20 mouse cellular contexts compared by ENCODE assay signal in genomic region chr13:11210109-11210508, GRCm38 (mm10).
DNase-seq lines count a peak whose midpoint lies in the region; ATAC-seq and TF ChIP-seq lines count a peak whose summit lies in the region.
"Had no signal": no experiment of that assay in that cellular context is flagged by ENCODE, and none has a peak within 500 bp of the region (broad histone marks: within the 10 kb centered on the region; RNA-seq: fewer than 3 reads in every experiment).

No protein-coding gene starts in this region.

- H3K27me3 ChIP-seq in kidney, postnatal 0 days (ENCODE audit: insufficient read depth, low read length): no peaks in the 10 kb centered on the region
- H3K27me3 ChIP-seq: embryonic facial prominence, embryonic 13.5 days; forebrain, embryonic 15.5 days had no signal

- H3K9me3 ChIP-seq in kidney, postnatal 0 days (replicated peaks; ENCODE audit: low read length): no peaks in the 10 kb centered on the region
- H3K9me3 ChIP-seq: forebrain, embryonic 15.5 days had no signal

- H3K27ac ChIP-seq in kidney, postnatal 0 days: no peak overlapping the region
- H3K27ac ChIP-seq: embryonic facial prominence, embryonic 13.5 days; forebrain, embryonic 15.5 days; macrophage; midbrain, embryonic 10.5 days had no signal

- no peak for ATAC-seq in kidney, postnatal 0 days (replicated peaks; ENCODE audit: low FRiP score, low read depth)
- ATAC-seq: forebrain, embryonic 15.5 days; inflammation-experienced regulatory T-cells, adult 6 months had no signal

- WGBS in kidney, postnatal 0 days: 95% methylated on average over 1 of the region's 1 CpGs

- H3K36me3 ChIP-seq in kidney, postnatal 0 days (ENCODE audit: insufficient read depth, low read length): no peaks in the 10 kb centered on the region
- H3K36me3 ChIP-seq: embryonic facial prominence, embryonic 13.5 days; forebrain, embryonic 15.5 days; midbrain, embryonic 10.5 days had no signal

- no peak overlapping the region for H3K4me3 ChIP-seq in kidney, postnatal 0 days (replicated peaks; ENCODE audit: low read depth, low read length)
- H3K4me3 ChIP-seq: embryonic facial prominence, embryonic 13.5 days; forebrain, embryonic 15.5 days; midbrain, embryonic 10.5 days had no signal

- H3K9ac ChIP-seq in kidney, postnatal 0 days (ENCODE audit: low read depth, low read length): no peak overlapping the region
- H3K9ac ChIP-seq: embryonic facial prominence, embryonic 13.5 days; forebrain, embryonic 15.5 days had no signal

- peak; percentile 35; the same call in 1 of the 2 replicates for TF ChIP-seq CTCF in kidney, postnatal 0 days (IDR thresholded peaks at IDR 0.05; ENCODE audit: low read depth)

- no peak overlapping the region for H3K4me2 ChIP-seq in kidney, postnatal 0 days (ENCODE audit: low read length)
- H3K4me2 ChIP-seq: embryonic facial prominence, embryonic 13.5 days; forebrain, embryonic 15.5 days had no signal

- H3K4me1 ChIP-seq in kidney, postnatal 0 days (replicated peaks; ENCODE audit: insufficient read depth, low read length): no peaks in the 10 kb centered on the region
- H3K4me1 ChIP-seq: embryonic facial prominence, embryonic 13.5 days; forebrain, embryonic 15.5 days; midbrain, embryonic 10.5 days had no signal

- peak; percentile 18 for DNase-seq in embryo, embryonic 10 days (ENCODE audit: low spot score)
- no peak for DNase-seq in embryo, embryonic 11 days
- DNase-seq in kidney, postnatal 0 days (ENCODE audit: low spot score): no peak
- no peak for DNase-seq in kidney, postnatal 4 days
- peak; percentile 4 for DNase-seq in retina, postnatal 1 day
- no peak for DNase-seq in retina, embryonic 14.5 days (ENCODE audit: low spot score)
- no peak for DNase-seq in cerebellum, adult 18-20 months
- DNase-seq in ovary, postnatal 36 days (ENCODE audit: low spot score): no peak
- DNase-seq: cerebellum, adult 8-10 months; gastrocnemius, postnatal 25 days; kidney, adult 8-10 months; layer of hippocampus, postnatal 36 days; liver; right cerebral cortex, postnatal 25 days; thymus, adult 2 months had no signal

Comparison
In these comparisons a context has a peak if more than half of its experiments do, and no peak if none do; other contexts are left out.
1. DNase-seq: peak in embryo, embryonic 10 days (single experiment) and retina, postnatal 1 day (single experiment); none in embryo, embryonic 11 days (single experiment), kidney, postnatal 0 days (single experiment), kidney, postnatal 4 days (0 of 2), retina, embryonic 14.5 days (single experiment), cerebellum, adult 18-20 months (0 of 2) and ovary, postnatal 36 days (single experiment).